Mouse (Mus musculus): ENCODE data around the gene Prkci.

DNA sequence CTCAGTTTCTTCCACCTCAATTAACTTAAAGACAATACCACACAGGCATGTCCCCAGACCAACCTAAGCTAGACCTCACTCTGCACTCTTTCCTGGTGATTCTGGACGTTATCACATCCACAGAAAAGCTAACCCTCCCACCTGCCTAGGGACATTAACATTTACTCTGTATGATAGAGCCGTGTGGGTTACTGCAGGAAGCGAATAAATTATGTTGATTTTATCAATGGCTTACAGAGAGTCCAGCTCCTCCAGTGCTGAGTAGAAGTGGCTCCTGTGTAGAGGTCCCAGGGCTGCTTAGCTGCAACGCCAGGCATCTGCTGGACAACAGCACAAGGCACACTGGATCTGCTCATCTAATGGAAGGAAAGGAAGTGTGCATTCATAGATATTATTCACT, 22.1 kb downstream of the Prkci start:
- TF ChIP-seq CTCF (IDR thresholded peaks at IDR 0.05; ENCODE audit: extremely low read depth, insufficient read depth, low read length), result no peak
- TF ChIP-seq POLR2A (IDR thresholded peaks at IDR 0.05; ENCODE audit: extremely low read depth, insufficient read depth, low read length), result no peak
